Mouse (Mus musculus) monocyte, adult 5-6 weeks (primary cell): ENCODE results near the gene Reg3g. TPM values are rescaled to one million over a fixed set of nuclear protein-coding genes. Genes with fewer than 3 reads are reported as not detected.
"Not testable (repeated sequence)": the region's sequence is repeated elsewhere in the genome, so short reads cannot be mapped to it uniquely, and the experiment has no call there.

Source experiments
- ATAC-seq: fragments of 153-309, 156-312 bp; replicated peaks from 2 replicates; pipeline ENCODE4 v1.8.0; 2017; ENCODE audit warnings: mild to moderate bottlenecking; ENCODE audit not compliant: low TSS enrichment, insufficient number of reproducible peaks, severe bottlenecking, poor library complexity, low FRiP score
- total RNA-seq: library from RNA; stranded (forward); fragments of 200-1000, 200-491, 200-594 nt; gene quantifications from 3 replicates; pipeline ENCODE4 v1.2.3, GENCODE M21; 2017

Reg3g gene
- not detected in 3 replicates for total RNA-seq

- ATAC-seq, result no peak
These were observed at the start of gene Reg3g for GRCm38 (mm10) chr6:78468772-78469171. Reg3g (minus strand) TSS chr6:78468872.

GRCm38 (mm10) chr6:78515777-78516446, 47.2 kb upstream of the Reg3g start:
- no peak for ATAC-seq

GRCm38 (mm10) chr6:78512833-78513232, 44.2 kb upstream of the Reg3g start:
- ATAC-seq, result no peak

GRCm38 (mm10) chr6:78510173-78510900, 41.7 kb upstream of the Reg3g start:
- no peak for ATAC-seq

GRCm38 (mm10) chr6:78505745-78506144, 37.1 kb upstream of the Reg3g start:
- no peak for ATAC-seq

- ATAC-seq, result no peak
These were observed 26.0 kb upstream of the Reg3g start for GRCm38 (mm10) chr6:78494633-78495032.

- ATAC-seq, result no peak
These were observed 615 bp upstream of the Reg3g start for GRCm38 (mm10) chr6:78469287-78469686.

GRCm38 (mm10) chr6:78463266-78463665, 5.4 kb downstream of the Reg3g start:
- ATAC-seq, result no peak

- ATAC-seq, result no peak
These were observed 6.3 kb downstream of the Reg3g start for GRCm38 (mm10) chr6:78462360-78462759.

GRCm38 (mm10) chr6:78460191-78460825, 8.4 kb downstream of the Reg3g start:
- no peak for ATAC-seq

- ATAC-seq, result no peak
These were observed 15.9 kb downstream of the Reg3g start for GRCm38 (mm10) chr6:78452804-78453203.

GRCm38 (mm10) chr6:78448409-78448808, 20.3 kb downstream of the Reg3g start:
- ATAC-seq, result no peak

GRCm38 (mm10) chr6:78447202-78447601, 21.5 kb downstream of the Reg3g start:
- ATAC-seq, result no peak

- no peak for ATAC-seq
These were observed 43.2 kb downstream of the Reg3g start for GRCm38 (mm10) chr6:78425497-78425896.

- ATAC-seq, result not testable (repeated sequence)
These were observed 46.3 kb downstream of the Reg3g start, which contains the start of gene Reg1 for GRCm38 (mm10) chr6:78422411-78422810. Reg1 (plus strand) TSS chr6:78422711.

Other genes with a start within 250 kb of the Reg3g start
- gene Reg3b, start 98.2 kb downstream of the Reg3g start, total RNA-seq, result not detected in 3 replicates
- not detected in 3 replicates for gene Reg3d, start 90.0 kb downstream of the Reg3g start, total RNA-seq
- not detected in 3 replicates for gene Reg3a, start 88.2 kb downstream of the Reg3g start, total RNA-seq
- not detected in 3 replicates for gene Reg2, start 73.2 kb downstream of the Reg3g start, total RNA-seq
- not detected in 3 replicates for gene Reg1, start 46.2 kb downstream of the Reg3g start, total RNA-seq